Mouse (Mus musculus): ENCODE results near the gene Duxf3.

DNA sequence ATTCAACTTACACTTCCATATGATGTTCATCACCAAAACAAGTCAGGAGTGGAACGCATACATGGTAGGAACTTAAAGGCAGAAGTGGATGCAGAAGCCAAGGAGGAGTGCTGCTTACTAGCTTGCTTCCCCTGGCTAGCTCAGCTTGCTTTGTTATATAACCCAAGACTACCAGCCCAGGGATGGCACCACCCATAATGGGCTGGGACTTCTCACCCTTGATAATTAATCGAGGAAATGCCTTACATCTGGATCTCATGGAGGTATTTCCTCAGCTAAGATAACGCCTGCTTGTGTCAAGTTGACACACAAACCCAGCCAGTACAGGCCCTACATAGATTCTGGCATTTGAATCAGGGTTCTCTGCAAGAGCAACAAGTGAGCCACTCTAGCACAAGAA, 15.1 kb downstream of the Duxf3 start:
- TF ChIP-seq GATA1 (IDR thresholded peaks at IDR 0.05; ENCODE audit: borderline replicate concordance, low read length) (no peak), FLI1 (IDR thresholded peaks at IDR 0.05; ENCODE audit: low read length) (no peak)

All from megakaryocyte, embryonic 14.5 days (primary cell).